Mouse (Mus musculus) R1 (cell line): Measurements from ENCODE around the gene Dock4.
A peak's percentile ranks its signal among the peaks of the same experiment; 100 is the strongest.

Experiments used
- DNase-seq: peaks from one replicate; pipeline ENCODE4 v3.0.0-alpha.2; 2018; ENCODE audit warnings: low read depth, low spot score

Gene Dock4

DNA sequence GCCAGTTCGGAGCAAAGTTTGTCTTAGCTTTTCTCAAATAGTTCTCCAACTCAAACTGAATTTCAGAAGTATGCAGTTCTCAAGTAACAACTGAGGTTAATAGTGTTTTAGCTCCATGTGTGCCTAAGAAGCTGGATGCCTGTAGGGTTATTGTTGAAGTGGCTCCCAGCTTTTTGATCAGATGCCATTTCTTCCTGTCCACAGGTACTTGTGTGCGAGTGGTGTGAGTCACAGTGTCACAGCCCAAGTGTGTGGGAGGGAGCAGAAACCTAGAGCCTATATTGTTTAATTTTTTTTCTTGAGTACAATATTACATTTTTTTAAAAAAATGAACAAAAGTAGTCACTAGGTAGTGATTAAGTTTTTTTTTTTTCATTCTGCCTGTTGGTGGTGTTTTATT is 313.5 kb downstream of the Dock4 start:
- no peak for DNase-seq

DNA sequence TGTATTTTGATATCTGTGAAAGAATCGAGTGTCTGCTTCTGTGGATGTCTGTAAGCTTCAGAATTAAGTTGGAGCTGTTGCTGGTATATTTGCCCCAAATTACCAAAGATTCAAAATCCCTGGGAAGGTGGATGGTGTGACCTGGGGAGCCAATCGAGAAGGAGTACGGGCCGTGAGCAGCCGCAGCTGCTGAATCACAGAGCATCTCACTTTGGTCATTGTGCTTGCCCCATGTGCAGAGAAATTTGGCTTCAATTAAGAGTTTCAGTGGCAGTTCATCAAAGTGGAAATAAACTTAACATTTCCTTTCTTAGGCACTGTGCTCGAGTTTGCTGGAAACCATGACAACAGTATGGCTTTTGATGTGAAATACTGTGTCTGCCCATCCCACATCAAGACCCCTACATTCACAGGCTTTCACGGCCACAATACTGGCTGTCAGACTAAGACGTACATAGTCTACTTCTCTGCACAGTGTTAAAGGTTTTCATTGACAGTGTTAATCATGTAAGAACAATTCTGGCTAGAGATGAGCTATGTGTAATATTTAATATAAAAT is 321.6 kb downstream of the Dock4 start:
- no peak for DNase-seq

GRCm38 (mm10) chr12:40773091-40773490 is 327.3 kb downstream of the Dock4 start:
- DNase-seq: no peak

DNA sequence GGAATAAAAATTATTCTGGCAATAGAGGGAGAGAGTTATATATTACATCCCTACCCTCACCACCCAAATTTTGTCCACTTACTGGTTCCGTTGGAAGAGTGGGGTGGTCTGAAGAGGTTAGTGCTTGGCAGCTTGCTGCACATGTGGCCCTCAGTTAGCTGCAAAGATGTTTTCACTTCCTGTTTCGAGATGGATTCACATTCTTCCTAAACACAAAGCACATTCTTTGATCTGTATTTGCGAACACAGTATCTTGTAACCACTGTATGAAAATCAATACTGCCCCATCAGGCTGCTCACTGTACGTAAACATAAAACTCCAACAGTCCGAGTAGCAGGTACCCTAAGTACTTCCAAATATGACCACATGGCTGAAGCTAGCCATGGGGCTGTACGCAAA is 335.8 kb downstream of the Dock4 start:
- no peak for DNase-seq

GRCm38 (mm10) chr12:40788621-40789111 is 342.9 kb downstream of the Dock4 start:
- peak; percentile 23 for DNase-seq

- DNase-seq: no peak
Observed at GRCm38 (mm10) chr12:40789379-40790361, 343.9 kb downstream of the Dock4 start.

GRCm38 (mm10) chr12:40791221-40791620 is 345.5 kb downstream of the Dock4 start:
- DNase-seq: no peak

DNA sequence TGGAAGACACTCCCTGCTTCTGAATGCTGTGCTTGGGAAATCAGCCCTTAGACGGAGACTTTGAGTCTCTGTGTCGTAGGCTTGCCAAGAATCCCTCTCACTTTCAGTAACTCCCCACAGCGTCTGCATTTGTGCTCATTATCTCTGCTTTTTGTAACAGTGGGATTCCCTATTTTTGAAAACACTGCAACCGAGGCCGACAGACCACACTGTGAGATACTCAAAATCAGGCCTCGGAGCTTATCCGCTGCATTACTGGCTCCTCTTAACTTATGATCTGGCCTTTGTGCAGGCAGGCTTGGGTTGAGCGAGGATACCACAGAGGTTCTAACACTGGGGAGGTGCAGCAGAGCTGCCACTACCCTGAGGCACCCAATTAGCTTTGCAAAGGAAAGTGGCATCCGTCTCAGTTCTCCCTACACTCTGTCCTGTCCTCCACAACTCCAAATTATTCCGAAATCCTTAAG is 346.5 kb downstream of the Dock4 start:
- no peak for DNase-seq

- no peak for DNase-seq
Observed at GRCm38 (mm10) chr12:40794066-40794465, 348.3 kb downstream of the Dock4 start.

GRCm38 (mm10) chr12:40794756-40795155 is 349.0 kb downstream of the Dock4 start:
- no peak for DNase-seq

DNA sequence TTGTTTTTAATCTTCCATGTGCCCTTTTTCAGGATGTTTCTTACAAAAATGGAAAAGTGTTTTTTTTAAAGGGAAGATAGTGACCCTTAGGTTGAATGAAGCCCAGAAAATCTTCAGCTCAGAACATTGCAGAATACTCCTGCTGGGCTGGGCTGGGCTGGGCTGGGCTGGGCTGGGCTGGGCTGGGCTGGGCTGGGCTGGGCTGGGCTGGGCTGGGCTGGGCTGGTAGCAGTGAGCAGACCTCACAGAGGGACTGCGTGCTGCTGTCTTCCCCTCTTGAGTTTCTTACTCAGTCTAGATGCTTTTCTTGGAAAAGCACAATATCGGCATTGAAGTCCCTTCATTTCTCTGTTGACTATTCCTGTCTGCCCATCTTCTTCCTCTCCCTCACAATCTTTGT is 350.0 kb downstream of the Dock4 start:
- DNase-seq: no peak

DNA sequence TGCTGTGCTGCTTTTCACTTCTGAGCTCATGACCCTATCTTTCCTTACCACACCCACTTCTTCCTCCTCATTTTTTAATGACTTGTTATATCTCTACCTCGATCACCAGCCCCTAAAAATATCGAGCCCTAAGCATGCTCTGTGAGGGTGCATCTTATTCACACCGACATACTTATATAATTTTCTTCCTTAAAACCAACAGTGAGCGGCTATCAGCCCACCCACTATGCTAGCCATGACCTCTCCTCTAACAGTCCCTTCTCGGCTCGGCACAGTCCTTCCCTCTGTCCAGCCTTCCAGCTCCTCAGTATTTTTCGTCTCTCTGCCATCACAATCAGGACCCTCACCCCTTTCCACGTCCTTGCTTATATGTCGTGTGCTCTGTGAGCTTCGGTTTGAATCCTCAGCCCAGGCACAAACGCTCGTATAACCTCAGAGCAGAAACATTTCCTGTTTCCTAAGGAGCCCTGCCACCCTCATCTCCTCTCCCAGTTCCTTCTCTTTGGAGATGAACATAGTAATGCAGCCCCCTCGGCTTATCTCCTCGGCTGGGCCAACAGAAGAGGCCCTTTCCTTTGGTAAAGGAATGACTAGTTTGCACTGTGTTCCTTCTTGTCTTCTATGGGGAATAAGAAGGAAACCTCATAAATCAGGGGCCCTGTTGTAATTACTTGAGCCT is 351.2 kb downstream of the Dock4 start:
- DNase-seq: no peak

DNA sequence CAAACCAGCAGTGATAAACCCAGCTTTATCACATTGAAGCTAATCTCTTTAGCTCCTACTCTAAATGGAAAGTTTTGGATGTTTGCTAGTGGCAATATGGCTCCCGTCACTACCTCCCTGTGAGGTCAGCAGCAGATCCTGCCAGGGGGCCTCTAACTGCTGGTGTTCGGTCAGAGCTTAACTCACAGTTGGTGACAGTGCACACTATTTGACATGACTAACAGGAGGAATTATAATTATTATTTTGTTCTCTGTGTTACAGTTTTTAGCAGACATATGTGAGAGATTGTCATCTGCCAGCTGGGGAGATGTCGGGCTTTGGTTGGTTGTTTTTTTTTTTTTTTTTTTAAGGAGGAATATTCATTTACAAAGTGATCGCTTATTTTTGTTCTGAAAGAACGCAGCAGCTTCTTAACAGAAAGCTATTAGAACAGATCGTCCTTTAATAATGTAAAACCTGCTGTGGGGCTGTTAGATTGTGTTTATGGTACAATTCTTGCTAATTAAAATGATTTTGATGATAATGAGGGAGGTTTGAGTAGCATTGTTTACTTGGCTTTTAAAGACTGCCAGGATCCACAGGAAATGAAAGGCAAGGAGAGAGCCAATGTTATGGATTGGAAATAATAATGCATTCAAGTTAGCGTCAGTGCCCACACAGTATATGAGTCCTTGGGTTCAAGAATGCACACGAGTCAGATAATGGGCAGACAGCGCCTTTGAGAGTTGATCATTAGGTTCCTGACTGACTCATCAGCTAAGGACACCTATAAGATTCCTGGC is 352.0 kb downstream of the Dock4 start:
- DNase-seq: no peak

DNA sequence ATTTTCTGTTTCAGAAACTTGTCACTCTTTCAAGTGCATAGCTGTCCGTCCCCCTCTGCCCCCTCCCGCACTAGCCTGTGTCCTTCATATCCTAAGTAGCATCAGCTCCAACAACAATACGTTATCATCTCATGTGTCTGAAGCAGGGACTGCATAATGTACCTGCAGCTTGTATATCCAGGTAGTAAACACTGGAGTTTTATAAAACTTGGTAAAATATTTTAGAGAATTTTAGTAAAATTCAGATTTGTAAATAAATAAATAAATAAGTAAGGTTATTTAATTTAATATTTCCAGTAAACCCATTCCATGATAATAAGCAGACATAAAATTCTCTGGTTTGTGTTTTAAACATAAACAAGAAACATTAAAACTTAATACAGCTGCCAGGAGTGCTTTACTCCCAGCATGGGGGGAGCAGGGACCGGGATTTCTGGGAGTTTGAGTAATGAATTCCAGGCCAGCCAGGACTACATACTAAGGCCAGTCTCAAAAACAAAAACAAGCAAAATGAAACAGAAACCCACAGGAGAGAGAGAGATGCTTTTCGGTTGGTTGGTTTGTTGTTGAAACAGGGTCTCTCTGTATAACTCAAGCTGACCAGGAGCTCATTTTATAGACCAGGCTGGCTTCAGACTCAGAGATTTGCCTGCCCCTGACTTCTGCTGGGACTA is 352.7 kb downstream of the Dock4 start:
- no peak for DNase-seq

DNA sequence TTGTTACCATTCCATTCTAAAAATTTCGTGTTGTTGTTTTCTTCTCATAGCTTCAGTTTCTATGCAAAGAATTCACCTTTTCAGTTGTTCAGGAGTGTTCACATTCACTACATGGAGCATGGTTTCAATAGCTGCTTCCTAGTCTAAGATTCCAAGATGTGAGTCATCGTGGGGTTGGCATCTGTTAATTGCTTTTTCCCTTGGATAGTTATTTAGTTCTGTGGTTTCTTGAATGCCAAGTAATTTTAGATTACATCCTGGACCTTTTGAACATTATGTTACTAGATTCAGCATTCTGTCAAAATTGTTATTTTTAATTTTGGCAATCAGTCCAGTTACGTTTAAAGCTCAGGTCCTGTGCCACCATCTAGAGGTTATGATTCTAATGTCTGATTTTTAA is 355.7 kb downstream of the Dock4 start:
- no peak for DNase-seq

DNA sequence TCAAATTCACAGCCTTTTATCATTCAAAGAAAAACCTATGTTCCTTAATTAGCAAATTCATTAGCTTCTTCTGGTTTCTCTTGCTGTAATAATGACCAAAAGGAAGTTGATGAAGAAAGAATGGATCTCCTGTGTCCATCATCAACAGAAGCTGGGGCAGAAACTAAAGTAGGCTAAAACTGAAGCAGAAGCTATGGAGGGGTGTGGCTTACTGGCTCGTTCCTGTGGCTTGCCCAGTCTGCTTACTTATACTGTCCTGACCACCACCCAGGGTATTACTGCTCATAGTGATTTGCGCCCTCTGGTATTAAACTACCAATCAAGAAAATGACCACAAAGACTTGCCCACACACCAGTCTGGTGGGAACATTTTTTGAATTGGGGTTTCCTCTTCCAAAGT is 359.5 kb downstream of the Dock4 start:
- DNase-seq: no peak

- DNase-seq: no peak
Observed at GRCm38 (mm10) chr12:40807916-40808315, 362.2 kb downstream of the Dock4 start.

- no peak for DNase-seq
Observed at GRCm38 (mm10) chr12:40813474-40813873, 367.7 kb downstream of the Dock4 start.

GRCm38 (mm10) chr12:40814659-40815363 is 369.1 kb downstream of the Dock4 start:
- DNase-seq: no peak

DNA sequence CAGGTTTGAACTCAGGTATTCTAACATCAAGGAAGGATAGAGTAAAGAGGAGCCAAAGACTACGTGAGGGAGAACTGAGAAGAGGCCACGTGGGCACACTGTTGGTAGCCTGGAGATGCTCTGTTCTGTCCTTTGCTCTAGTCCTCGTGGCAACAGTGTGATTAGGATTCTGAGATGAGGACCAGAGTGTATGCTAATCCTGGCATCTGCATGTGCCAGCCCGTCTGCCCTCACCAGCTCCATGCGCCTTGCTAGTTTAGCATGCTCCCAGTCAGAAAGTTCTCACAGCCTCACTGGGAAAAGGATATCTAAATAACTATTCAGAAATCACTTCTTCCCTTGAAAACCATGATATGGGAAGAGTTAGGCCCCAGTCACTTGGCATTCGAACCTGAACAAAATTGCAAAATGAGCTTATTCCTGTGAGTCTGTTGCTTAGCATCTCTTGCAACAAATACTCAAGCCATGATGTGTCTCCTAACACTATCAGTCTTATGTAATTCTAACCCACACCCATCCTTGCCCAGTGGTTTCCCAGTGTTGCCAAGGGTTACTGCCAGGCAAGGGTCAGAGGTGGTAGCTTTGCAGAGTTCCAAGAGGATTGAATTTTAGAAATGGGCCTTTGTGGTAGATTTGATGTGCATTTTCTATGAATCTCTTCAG is 372.4 kb downstream of the Dock4 start:
- no peak for DNase-seq
